In the genomic region with DNA sequence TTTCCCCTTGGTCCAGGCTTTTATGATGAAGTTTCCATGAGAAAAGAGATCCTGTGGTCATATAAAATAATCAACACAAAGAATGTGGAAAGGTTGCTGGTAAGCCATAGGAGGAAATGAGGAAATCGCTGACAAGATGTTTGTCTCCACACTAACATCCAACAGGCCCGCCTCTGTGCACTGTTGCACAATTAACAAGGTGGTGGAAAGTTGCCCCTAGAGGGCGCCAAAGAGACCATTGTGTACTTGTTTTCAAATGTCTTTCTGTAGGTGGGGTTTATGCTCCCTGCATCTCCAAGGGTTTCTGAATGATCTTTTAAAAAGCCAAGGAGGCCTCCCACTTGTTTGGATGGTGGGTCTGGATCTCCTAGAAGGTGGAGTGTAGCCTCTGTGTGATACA, we compare ENCODE assay signal across 8 mouse cellular contexts.
A peak's percentile ranks its signal among the peaks of the same experiment; 100 is the strongest.
DNase-seq lines count a peak whose midpoint lies in the region; ATAC-seq and TF ChIP-seq lines count a peak whose summit lies in the region.

No protein-coding gene starts in this region.

- no peaks in the 10 kb centered on the region for H3K9me3 ChIP-seq in midbrain, embryonic 11.5 days (ENCODE audit: control insufficient read depth, low read length)
- no peaks in the 10 kb centered on the region for H3K9me3 ChIP-seq in midbrain, embryonic 13.5 days
- no peaks in the 10 kb centered on the region for H3K9me3 ChIP-seq in limb, embryonic 11.5 days (ENCODE audit: control insufficient read depth, low read length)

- H3K36me3 ChIP-seq in midbrain, embryonic 11.5 days (ENCODE audit: control insufficient read depth, insufficient read depth, low read length) = no peaks in the 10 kb centered on the region
- H3K36me3 ChIP-seq in midbrain, embryonic 13.5 days = no peaks in the 10 kb centered on the region
- no peaks in the 10 kb centered on the region for H3K36me3 ChIP-seq in limb, embryonic 11.5 days (ENCODE audit: control insufficient read depth, insufficient read depth, low read length)

- TF ChIP-seq POLR2A in cerebellum, adult 2 months (IDR thresholded peaks at IDR 0.05; ENCODE audit: borderline replicate concordance, insufficient read depth, low read length) = no peak

- 46% methylated on average over 3 of the region's 3 CpGs for WGBS in cerebellum, adult 2 months
- 50% methylated on average over 3 of the region's 3 CpGs for WGBS in midbrain, embryonic 11.5 days
- 54% methylated on average over 3 of the region's 3 CpGs for WGBS in midbrain, embryonic 13.5 days
- WGBS in limb, embryonic 11.5 days = 53% methylated on average over 3 of the region's 3 CpGs

- ATAC-seq in midbrain, embryonic 11.5 days (ENCODE audit: low FRiP score) = no peak
- no peak for ATAC-seq in midbrain, embryonic 13.5 days
- no peak for ATAC-seq in limb, embryonic 11.5 days (ENCODE audit: insufficient number of reproducible peaks, low FRiP score, low TSS enrichment, low read depth)

- no peak overlapping the region for H3K27ac ChIP-seq in cerebellum, adult 2 months (ENCODE audit: insufficient read depth, low read length)
- H3K27ac ChIP-seq in midbrain, embryonic 11.5 days (ENCODE audit: low read depth, low read length) = no peak overlapping the region
- no peak overlapping the region for H3K27ac ChIP-seq in midbrain, embryonic 13.5 days
- H3K27ac ChIP-seq in limb, embryonic 11.5 days (replicated peaks; ENCODE audit: low read depth, low read length) = no peak overlapping the region

- DNase-seq in cerebellum, adult 2 months = peak; percentile 10 to 15
- no peak for DNase-seq in cerebellum, adult 11-12 months
- DNase-seq in midbrain, embryonic 11.5 days (ENCODE audit: low spot score, missing footprints) = peak; percentile 90
- peak; percentile 59 for DNase-seq in adrenal gland, postnatal 25 days
- peak; percentile 44 for DNase-seq in forelimb bud, embryonic 11.5 days (ENCODE audit: low read depth, low spot score)
- DNase-seq in limb, embryonic 11.5 days (ENCODE audit: low spot score) = peak; percentile 69
- peak; percentile 17 for DNase-seq in spleen, adult 12 weeks (ENCODE audit: low spot score)

- H3K4me1 ChIP-seq in cerebellum, adult 2 months (ENCODE audit: control insufficient read depth, insufficient read depth, low read length) = no peaks in the 10 kb centered on the region
- no peaks in the 10 kb centered on the region for H3K4me1 ChIP-seq in midbrain, embryonic 11.5 days (ENCODE audit: control insufficient read depth, insufficient read depth, low read length)
- no peaks in the 10 kb centered on the region for H3K4me1 ChIP-seq in midbrain, embryonic 13.5 days (replicated peaks)
- no peaks in the 10 kb centered on the region for H3K4me1 ChIP-seq in limb, embryonic 11.5 days (ENCODE audit: control insufficient read depth, insufficient read depth, low read length)

- no peaks in the 10 kb centered on the region for H3K27me3 ChIP-seq in cerebellum, adult 2 months (ENCODE audit: control insufficient read depth, insufficient read depth, low read length)
- no peaks in the 10 kb centered on the region for H3K27me3 ChIP-seq in midbrain, embryonic 11.5 days (ENCODE audit: control insufficient read depth, insufficient read depth, low read length)
- H3K27me3 ChIP-seq in midbrain, embryonic 13.5 days = no peaks in the 10 kb centered on the region
- no peaks in the 10 kb centered on the region for H3K27me3 ChIP-seq in limb, embryonic 11.5 days (ENCODE audit: control insufficient read depth, insufficient read depth, low read length)

- H3K4me2 ChIP-seq in midbrain, embryonic 11.5 days = no peak overlapping the region
- no peak overlapping the region for H3K4me2 ChIP-seq in midbrain, embryonic 13.5 days (replicated peaks)
- no peak overlapping the region for H3K4me2 ChIP-seq in limb, embryonic 11.5 days (ENCODE audit: low read depth, severe bottlenecking)

- no peak overlapping the region for H3K4me3 ChIP-seq in cerebellum, adult 2 months (replicated peaks; ENCODE audit: insufficient read depth, low read depth, low read length)
- no peak overlapping the region for H3K4me3 ChIP-seq in midbrain, embryonic 11.5 days (ENCODE audit: low read depth, low read length)
- H3K4me3 ChIP-seq in midbrain, embryonic 13.5 days (replicated peaks) = no peak overlapping the region
- H3K4me3 ChIP-seq in limb, embryonic 11.5 days (ENCODE audit: low read depth, low read length) = no peak overlapping the region

- H3K9ac ChIP-seq in midbrain, embryonic 11.5 days (ENCODE audit: low read length) = no peak overlapping the region
- H3K9ac ChIP-seq in midbrain, embryonic 13.5 days (replicated peaks) = no peak overlapping the region
- H3K9ac ChIP-seq in limb, embryonic 11.5 days (ENCODE audit: low read length) = no peak overlapping the region

- peak; percentile 21; the same call in 1 of the 2 replicates for TF ChIP-seq CTCF in cerebellum, adult 2 months (IDR thresholded peaks at IDR 0.05; ENCODE audit: borderline replicate concordance, insufficient read depth, low read depth, low read length)
